Mouse (Mus musculus): Measurements from ENCODE around the gene Mmp9. TPM values are rescaled to one million over a fixed set of nuclear protein-coding genes. Genes with fewer than 3 reads are reported as not detected.

Mmp9 gene
- polyA plus RNA-seq, 1 experiment from 2014 or later = 33.2 TPM

- Histone ChIP-seq H3K9me3 (ENCODE audit: control insufficient read depth, low read length) (no peaks in the 10 kb centered on the region), H3K4me3 (replicated peaks; ENCODE audit: low read length) (no peak overlapping the region), H3K9ac (no peak overlapping the region), H3K4me1 (replicated peaks; ENCODE audit: control insufficient read depth, insufficient read depth, low read length) (no peaks in the 10 kb centered on the region), H3K36me3 (replicated peaks; ENCODE audit: control insufficient read depth, insufficient read depth) (peaks cover 94% of the 10 kb centered on the region), H3K27ac (no peak overlapping the region), H3K27me3 (ENCODE audit: control insufficient read depth, insufficient read depth, low read length) (no peaks in the 10 kb centered on the region), H3K4me2 (replicated peaks) (no peak overlapping the region)
- DNase-seq (ENCODE audit: low spot score) = no peak
- WGBS = 92% methylated on average over 16 of the region's 16 CpGs
- no peak for ATAC-seq (ENCODE audit: low FRiP score)
Observed at GRCm38 (mm10) chr2:164899723-164900459, 40.7 kb upstream of the Mmp9 start.

- no peak for DNase-seq (ENCODE audit: low spot score)
- H3K4me1 ChIP-seq (replicated peaks; ENCODE audit: control insufficient read depth, insufficient read depth, low read length) = no peaks in the 10 kb centered on the region
- peaks cover 94% of the 10 kb centered on the region for H3K36me3 ChIP-seq (replicated peaks; ENCODE audit: control insufficient read depth, insufficient read depth)
- H3K27ac ChIP-seq = no peak overlapping the region
- H3K4me2 ChIP-seq (replicated peaks) = no peak overlapping the region
- no peak for ATAC-seq (ENCODE audit: low FRiP score)
- no peak overlapping the region for H3K9ac ChIP-seq
- H3K9me3 ChIP-seq (ENCODE audit: control insufficient read depth, low read length) = 0 out of 2 replicates have a peak, but pooled peaks cover 5% of the 10 kb centered on the region
- 91% methylated on average over 13 of the region's 13 CpGs for WGBS
- no peak overlapping the region for H3K4me3 ChIP-seq (replicated peaks; ENCODE audit: low read length)
- no peaks in the 10 kb centered on the region for H3K27me3 ChIP-seq (ENCODE audit: control insufficient read depth, insufficient read depth, low read length)
Observed at GRCm38 (mm10) chr2:164901380-164901779, 39.2 kb upstream of the Mmp9 start.

DNA sequence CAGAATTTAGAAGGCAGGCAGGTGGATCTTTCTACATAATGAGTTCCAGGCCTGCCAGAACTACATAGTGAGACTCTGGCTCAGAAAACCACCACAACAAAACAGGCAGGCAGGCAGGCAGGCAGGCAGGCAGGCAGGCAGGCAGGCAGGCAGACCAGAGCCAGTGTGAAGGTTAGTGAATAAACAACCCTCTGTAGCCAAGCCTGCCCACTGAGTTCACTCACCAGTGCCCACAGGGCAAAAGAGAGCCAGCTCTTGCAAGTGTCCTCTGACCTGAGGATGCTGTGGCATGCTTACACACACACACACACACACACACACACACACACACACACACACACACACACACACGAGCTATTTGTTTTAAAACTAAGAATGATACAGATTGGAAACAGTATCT, 37.1 kb upstream of the Mmp9 start:
- ATAC-seq (ENCODE audit: low FRiP score) = no peak
- Histone ChIP-seq H3K9ac (no peak overlapping the region), H3K27ac (no peak overlapping the region), H3K4me2 (replicated peaks) (no peak overlapping the region), H3K9me3 (ENCODE audit: control insufficient read depth, low read length) (0 out of 2 replicates have a peak, but pooled peaks cover 5% of the 10 kb centered on the region), H3K4me3 (replicated peaks; ENCODE audit: low read length) (no peak overlapping the region), H3K4me1 (replicated peaks; ENCODE audit: control insufficient read depth, insufficient read depth, low read length) (no peaks in the 10 kb centered on the region), H3K27me3 (ENCODE audit: control insufficient read depth, insufficient read depth, low read length) (no peaks in the 10 kb centered on the region), H3K36me3 (replicated peaks; ENCODE audit: control insufficient read depth, insufficient read depth) (peaks cover 94% of the 10 kb centered on the region)
- 63% methylated on average over 1 of the region's 1 CpGs for WGBS
- DNase-seq (ENCODE audit: low spot score) = no peak

GRCm38 (mm10) chr2:164906071-164906470, 34.5 kb upstream of the Mmp9 start:
- ATAC-seq (ENCODE audit: low FRiP score) = no peak
- no peak overlapping the region for H3K4me2 ChIP-seq (replicated peaks)
- 96% methylated on average over 4 of the region's 4 CpGs for WGBS

GRCm38 (mm10) chr2:164907511-164907910, 33.1 kb upstream of the Mmp9 start:
- Histone ChIP-seq H3K4me1 (replicated peaks; ENCODE audit: control insufficient read depth, insufficient read depth, low read length) (peaks cover 15% of the 10 kb centered on the region), H3K4me3 (replicated peaks; ENCODE audit: low read length) (no peak overlapping the region), H3K4me2 (replicated peaks) (no peak overlapping the region), H3K9me3 (ENCODE audit: control insufficient read depth, low read length) (0 out of 2 replicates have a peak, but pooled peaks cover 5% of the 10 kb centered on the region), H3K9ac (no peak overlapping the region), H3K36me3 (replicated peaks; ENCODE audit: control insufficient read depth, insufficient read depth) (peaks cover 61% of the 10 kb centered on the region), H3K27me3 (ENCODE audit: control insufficient read depth, insufficient read depth, low read length) (no peaks in the 10 kb centered on the region), H3K27ac (no peak overlapping the region)
- no peak for DNase-seq (ENCODE audit: low spot score)
- ATAC-seq (ENCODE audit: low FRiP score) = no peak
- WGBS = 96% methylated on average over 12 of the region's 12 CpGs

More at GRCm38 (mm10) chr2:164906071-164906470, 34.5 kb upstream of the Mmp9 start:
- DNase-seq (ENCODE audit: low spot score) = no peak
- no peak overlapping the region for H3K27ac ChIP-seq
- no peak overlapping the region for H3K4me3 ChIP-seq (replicated peaks; ENCODE audit: low read length)
- H3K9me3 ChIP-seq (ENCODE audit: control insufficient read depth, low read length) = 0 out of 2 replicates have a peak, but pooled peaks cover 5% of the 10 kb centered on the region
- no peak overlapping the region for H3K9ac ChIP-seq
- no peaks in the 10 kb centered on the region for H3K27me3 ChIP-seq (ENCODE audit: control insufficient read depth, insufficient read depth, low read length)
- H3K36me3 ChIP-seq (replicated peaks; ENCODE audit: control insufficient read depth, insufficient read depth) = peaks cover 75% of the 10 kb centered on the region
- H3K4me1 ChIP-seq (replicated peaks; ENCODE audit: control insufficient read depth, insufficient read depth, low read length) = peaks cover 10% of the 10 kb centered on the region

DNA sequence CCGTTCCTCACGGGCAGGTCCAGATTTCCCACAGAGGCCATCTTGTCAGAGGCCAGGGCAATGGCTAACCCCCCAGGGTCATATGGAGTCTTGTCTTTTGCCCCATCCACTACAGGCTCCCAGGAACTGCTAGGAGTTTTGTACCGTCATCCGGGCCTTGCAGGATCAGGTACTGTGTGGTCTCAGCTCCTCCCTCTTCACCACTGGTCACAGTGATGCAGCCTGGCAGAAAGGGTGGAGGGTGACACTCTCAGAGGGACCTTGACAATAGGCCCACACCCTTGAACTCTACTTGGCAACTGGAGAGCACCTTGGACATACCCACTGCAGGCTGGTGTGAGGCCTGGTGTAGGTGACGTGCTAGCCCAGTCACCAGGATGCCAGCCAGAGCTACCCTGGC, 32.6 kb upstream of the Mmp9 start:
- H3K4me1 ChIP-seq (replicated peaks; ENCODE audit: control insufficient read depth, insufficient read depth, low read length) = peaks cover 16% of the 10 kb centered on the region
- ATAC-seq (ENCODE audit: low FRiP score) (no peak), DNase-seq (ENCODE audit: low spot score) (no peak)
- 96% methylated on average over 5 of the region's 5 CpGs for WGBS
- no peak overlapping the region for H3K27ac ChIP-seq
- no peaks in the 10 kb centered on the region for H3K27me3 ChIP-seq (ENCODE audit: control insufficient read depth, insufficient read depth, low read length)
- no peak overlapping the region for H3K4me3 ChIP-seq (replicated peaks; ENCODE audit: low read length)
- peaks cover 56% of the 10 kb centered on the region for H3K36me3 ChIP-seq (replicated peaks; ENCODE audit: control insufficient read depth, insufficient read depth)
- 0 out of 2 replicates have a peak, but pooled peaks cover 5% of the 10 kb centered on the region for H3K9me3 ChIP-seq (ENCODE audit: control insufficient read depth, low read length)
- H3K4me2 ChIP-seq (replicated peaks) = no peak overlapping the region
- no peak overlapping the region for H3K9ac ChIP-seq

- DNase-seq (ENCODE audit: low spot score) (no peak), ATAC-seq (ENCODE audit: low FRiP score) (no peak)
- Histone ChIP-seq H3K9me3 (ENCODE audit: control insufficient read depth, low read length) (0 out of 2 replicates have a peak, but pooled peaks cover 5% of the 10 kb centered on the region), H3K27ac (no peak overlapping the region), H3K4me3 (replicated peaks; ENCODE audit: low read length) (peak overlapping the region; percentile 75; the same call in 1 of the 2 replicates), H3K4me1 (replicated peaks; ENCODE audit: control insufficient read depth, insufficient read depth, low read length) (peaks cover 16% of the 10 kb centered on the region), H3K9ac (no peak overlapping the region), H3K36me3 (replicated peaks; ENCODE audit: control insufficient read depth, insufficient read depth) (peaks cover 51% of the 10 kb centered on the region), H3K27me3 (ENCODE audit: control insufficient read depth, insufficient read depth, low read length) (no peaks in the 10 kb centered on the region), H3K4me2 (replicated peaks) (peak overlapping the region; percentile 97; the same call in 1 of the 2 replicates)
- 91% methylated on average over 3 of the region's 3 CpGs for WGBS
Observed at GRCm38 (mm10) chr2:164909100-164909499, 31.5 kb upstream of the Mmp9 start.

DNA sequence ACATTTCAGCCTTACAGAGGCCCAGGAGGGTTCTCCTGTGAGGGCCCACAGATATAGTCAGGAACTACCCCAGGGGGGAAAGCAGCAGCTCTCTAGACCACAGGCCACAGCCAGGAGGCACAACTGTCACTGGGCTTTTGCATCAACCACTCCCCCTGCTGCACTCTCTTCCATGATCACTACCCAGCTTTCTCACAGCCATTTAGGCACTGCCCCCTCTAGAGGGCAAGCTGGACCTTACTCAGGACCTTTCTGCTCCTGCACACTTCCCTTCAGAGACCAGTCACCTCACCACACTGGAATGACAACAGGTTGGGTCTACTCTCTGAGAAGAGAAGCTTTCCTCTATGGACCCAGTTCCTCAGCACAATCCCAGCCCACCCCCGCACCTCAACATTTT, 31.0 kb upstream of the Mmp9 start:
- 79% methylated on average over 1 of the region's 1 CpGs for WGBS
- H3K27ac ChIP-seq = no peak overlapping the region
- peaks cover 47% of the 10 kb centered on the region for H3K36me3 ChIP-seq (replicated peaks; ENCODE audit: control insufficient read depth, insufficient read depth)
- peak overlapping the region; percentile 75 for H3K4me3 ChIP-seq (replicated peaks; ENCODE audit: low read length)
- 0 out of 2 replicates have a peak, but pooled peaks cover 5% of the 10 kb centered on the region for H3K9me3 ChIP-seq (ENCODE audit: control insufficient read depth, low read length)
- H3K4me2 ChIP-seq (replicated peaks) = peak overlapping the region; percentile 97
- peaks cover 16% of the 10 kb centered on the region for H3K4me1 ChIP-seq (replicated peaks; ENCODE audit: control insufficient read depth, insufficient read depth, low read length)
- ATAC-seq (ENCODE audit: low FRiP score) = no peak
- DNase-seq (ENCODE audit: low spot score) = no peak
- H3K9ac ChIP-seq = peak overlapping the region; percentile 73; the same call in 1 of the 2 replicates
- no peaks in the 10 kb centered on the region for H3K27me3 ChIP-seq (ENCODE audit: control insufficient read depth, insufficient read depth, low read length)

DNA sequence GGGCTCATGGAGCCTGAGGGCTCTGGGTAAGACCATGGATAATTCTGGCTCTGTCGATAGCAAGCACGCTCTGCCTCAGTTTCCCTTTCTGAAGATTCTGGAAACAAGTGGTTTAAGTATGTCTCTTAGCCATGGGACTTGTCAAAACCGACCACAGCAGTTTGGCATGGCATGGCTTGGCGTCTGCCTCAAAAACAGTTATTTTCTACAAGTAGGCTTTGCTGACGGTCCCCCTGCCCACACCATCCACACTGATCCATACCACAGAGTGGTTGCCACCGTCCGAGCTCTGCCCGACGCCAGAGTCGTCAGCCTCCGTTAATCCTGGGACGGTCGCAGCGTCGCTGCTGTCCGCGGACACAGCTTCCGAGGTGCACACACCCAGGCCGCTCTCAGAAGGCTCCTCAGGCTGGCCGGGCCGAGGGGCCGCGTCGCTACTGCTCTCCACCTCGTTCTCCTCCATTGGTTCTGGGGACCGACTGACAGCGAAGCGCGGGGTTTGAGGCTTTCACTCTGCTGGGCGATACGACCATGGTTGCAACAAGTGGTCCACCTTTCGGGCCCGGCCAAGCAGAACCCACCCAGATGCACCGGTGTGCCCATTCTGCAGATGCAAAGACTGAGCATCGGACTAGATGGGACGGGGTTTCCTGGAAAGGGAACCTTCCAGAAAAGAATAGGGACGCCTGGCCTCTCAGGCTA, 30.1 kb upstream of the Mmp9 start:
- 8% methylated on average over 37 of the region's 37 CpGs for WGBS
- peak; percentile 21; the same call in 1 of the 2 replicates for ATAC-seq (ENCODE audit: low FRiP score)
- no peak for DNase-seq (ENCODE audit: low spot score)
- Histone ChIP-seq H3K4me3 (replicated peaks; ENCODE audit: low read length) (peak overlapping the region; percentile 75), H3K27ac (peak overlapping the region; percentile 97), H3K9me3 (ENCODE audit: control insufficient read depth, low read length) (0 out of 2 replicates have a peak, but pooled peaks cover 5% of the 10 kb centered on the region), H3K4me2 (replicated peaks) (peak overlapping the region; percentile 97), H3K9ac (peak overlapping the region; percentile 73), H3K4me1 (replicated peaks; ENCODE audit: control insufficient read depth, insufficient read depth, low read length) (peaks cover 16% of the 10 kb centered on the region), H3K36me3 (replicated peaks; ENCODE audit: control insufficient read depth, insufficient read depth) (peaks cover 37% of the 10 kb centered on the region), H3K27me3 (ENCODE audit: control insufficient read depth, insufficient read depth, low read length) (no peaks in the 10 kb centered on the region)

Data from hindbrain, embryonic 14.5 days (tissue).